Mouse (Mus musculus) neural tube, embryonic 13.5 days (tissue): Measurements from ENCODE around the gene Zranb1. TPM values are rescaled to one million over a fixed set of nuclear protein-coding genes. Genes with fewer than 3 reads are reported as not detected.

Source experiments
- ATAC-seq: fragments of 200-750 bp; cut with Nextera tagmentation; 2 replicates; pipeline ENCODE4 v1.8.0; 2017; ENCODE audit warnings: low read depth, mild to moderate bottlenecking, moderate TSS enrichment, moderate library complexity
- H3K27ac ChIP-seq: fragments of 300-500 bp; sonication (generic); replicated peaks from 2 replicates; pipeline ENCODE4 v1.5.1; 2015; ENCODE audit warnings: moderate library complexity, mild to moderate bottlenecking, inconsistent platforms
- H3K27me3 ChIP-seq: fragments of 300-500 bp; sonication (generic); 2 replicates; pipeline ENCODE4 v1.6.1; 2015; ENCODE audit warnings: mild to moderate bottlenecking, inconsistent platforms
- H3K36me3 ChIP-seq: fragments of 300-500 bp; sonication (generic); 2 replicates; pipeline ENCODE4 v1.6.1; 2015; ENCODE audit warnings: mild to moderate bottlenecking, inconsistent platforms
- H3K4me1 ChIP-seq: fragments of 300-500 bp; sonication (generic); replicated peaks from 2 replicates; pipeline ENCODE4 v1.6.1; 2015; ENCODE audit warnings: inconsistent platforms
- H3K4me2 ChIP-seq: fragments of 300-500 bp; sonication (generic); 2 replicates; pipeline ENCODE4 v1.6.1; 2015; ENCODE audit warnings: inconsistent platforms, mild to moderate bottlenecking, moderate library complexity
- H3K4me3 ChIP-seq: fragments of 300-500 bp; sonication (generic); 2 replicates; pipeline ENCODE4 v1.5.1; 2015; ENCODE audit warnings: mild to moderate bottlenecking, inconsistent platforms
- H3K9ac ChIP-seq: fragments of 300-500 bp; sonication (generic); 2 replicates; pipeline ENCODE4 v1.6.1; 2015; ENCODE audit warnings: moderate library complexity, mild to moderate bottlenecking, inconsistent platforms
- H3K9me3 ChIP-seq: fragments of 300-500 bp; sonication (generic); 2 replicates; pipeline ENCODE4 v1.6.1; 2016; ENCODE audit warnings: inconsistent platforms
- WGBS: fragments of 180-500 bp; shearing (Covaris S2); methylation state at CpG from one replicate; pipeline ENCODE4 v1.1.7; 2015; 5-methylcytosine and 5-hydroxymethylcytosine counted together
- polyA plus RNA-seq: library from polyadenylated mRNA; unstranded; fragments of >200 nt; fragmentation: Nextera tagmentation; extraction: Ambion mirVana; gene quantifications from 2 replicates; pipeline ENCODE4 v1.2.1, GENCODE M21; 2015

Zranb1 gene
- polyA plus RNA-seq, 1 experiment from 2014 or later: 22.9 TPM

GRCm38 (mm10) chr7:133024694-133025093, 93.8 kb downstream of the Zranb1 start:
- H3K4me2 ChIP-seq: no peak overlapping the region
- no peak overlapping the region for H3K27ac ChIP-seq
- H3K9me3 ChIP-seq: no peaks in the 10 kb centered on the region
- no peaks in the 10 kb centered on the region for H3K27me3 ChIP-seq
- 63% methylated on average over 1 of the region's 1 CpGs for WGBS
- no peaks in the 10 kb centered on the region for H3K36me3 ChIP-seq
- peaks cover 57% of the 10 kb centered on the region for H3K4me1 ChIP-seq
- ATAC-seq: no peak
- no peak overlapping the region for H3K9ac ChIP-seq
- no peak overlapping the region for H3K4me3 ChIP-seq

- Histone ChIP-seq H3K36me3 (no peaks in the 10 kb centered on the region), H3K27ac (no peak overlapping the region), H3K4me3 (no peak overlapping the region), H3K27me3 (no peaks in the 10 kb centered on the region), H3K9ac (no peak overlapping the region), H3K9me3 (no peaks in the 10 kb centered on the region), H3K4me1 (peaks cover 42% of the 10 kb centered on the region), H3K4me2 (no peak overlapping the region)
- WGBS: 83% methylated on average over 4 of the region's 4 CpGs
- ATAC-seq: no peak
Observed at GRCm38 (mm10) chr7:133027930-133028329, 97.0 kb downstream of the Zranb1 start.

- Histone ChIP-seq H3K4me2 (no peak overlapping the region), H3K36me3 (no peaks in the 10 kb centered on the region), H3K27ac (no peak overlapping the region), H3K9ac (no peak overlapping the region), H3K9me3 (no peaks in the 10 kb centered on the region), H3K4me3 (no peak overlapping the region), H3K27me3 (no peaks in the 10 kb centered on the region), H3K4me1 (peaks cover 53% of the 10 kb centered on the region)
- 89% methylated on average over 8 of the region's 8 CpGs for WGBS
- no peak for ATAC-seq
Observed at GRCm38 (mm10) chr7:133029004-133029403, 98.1 kb downstream of the Zranb1 start.

GRCm38 (mm10) chr7:133029496-133030047, 98.6 kb downstream of the Zranb1 start:
- 80% methylated on average over 8 of the region's 8 CpGs for WGBS
- no peak overlapping the region for H3K4me3 ChIP-seq
- no peaks in the 10 kb centered on the region for H3K27me3 ChIP-seq
- H3K4me2 ChIP-seq: no peak overlapping the region
- no peaks in the 10 kb centered on the region for H3K9me3 ChIP-seq
- peaks cover 57% of the 10 kb centered on the region for H3K4me1 ChIP-seq
- H3K9ac ChIP-seq: no peak overlapping the region
- ATAC-seq: no peak
- no peak overlapping the region for H3K27ac ChIP-seq
- no peaks in the 10 kb centered on the region for H3K36me3 ChIP-seq

GRCm38 (mm10) chr7:133032589-133033203, 101.8 kb downstream of the Zranb1 start:
- WGBS: 42% methylated on average over 9 of the region's 9 CpGs
- no peaks in the 10 kb centered on the region for H3K36me3 ChIP-seq
- no peak overlapping the region for H3K4me2 ChIP-seq
- H3K4me1 ChIP-seq: peaks cover 58% of the 10 kb centered on the region
- 0 out of 2 replicates have a peak overlapping the region, but pooled peaks have one; percentile 9 for H3K9ac ChIP-seq
- ATAC-seq: peak; percentile 59
- H3K27me3 ChIP-seq: no peaks in the 10 kb centered on the region
- no peak overlapping the region for H3K4me3 ChIP-seq
- no peaks in the 10 kb centered on the region for H3K9me3 ChIP-seq
- peak overlapping the region; percentile 30 for H3K27ac ChIP-seq

GRCm38 (mm10) chr7:133035901-133036300, 105.0 kb downstream of the Zranb1 start:
- no peaks in the 10 kb centered on the region for H3K36me3 ChIP-seq
- H3K27ac ChIP-seq: no peak overlapping the region
- peaks cover 71% of the 10 kb centered on the region for H3K4me1 ChIP-seq
- H3K27me3 ChIP-seq: no peaks in the 10 kb centered on the region
- H3K4me3 ChIP-seq: no peak overlapping the region
- H3K9me3 ChIP-seq: no peaks in the 10 kb centered on the region
- H3K9ac ChIP-seq: no peak overlapping the region
- no peak overlapping the region for H3K4me2 ChIP-seq
- no peak for ATAC-seq

Other genes with a start within 250 kb of the Zranb1 start
- 13.9 and 16.0 TPM in 2 replicates for gene Fam53b, start 117.3 kb upstream of the Zranb1 start, polyA plus RNA-seq
- 81.4 and 87.9 TPM in 2 replicates for gene Eef1akmt2, start 78.5 kb upstream of the Zranb1 start, polyA plus RNA-seq
- gene Abraxas2, start 71.9 kb upstream of the Zranb1 start, polyA plus RNA-seq: 35.1 and 44.2 TPM in 2 replicates
- gene Fgfr2, start 192.2 kb downstream of the Zranb1 start, polyA plus RNA-seq: 22.9 and 30.6 TPM in 2 replicates
- 73.1 and 94.2 TPM in 2 replicates for gene Ctbp2, start 193.2 kb downstream of the Zranb1 start, polyA plus RNA-seq